8 mouse cellular contexts compared by ENCODE assay signal in genomic region chr4:44234004-44234866, GRCm38 (mm10). TPM values are rescaled to one million over a fixed set of nuclear protein-coding genes. Genes with fewer than 3 reads are reported as not detected.
DNase-seq lines count a peak whose midpoint lies in the region; ATAC-seq and TF ChIP-seq lines count a peak whose summit lies in the region.

No protein-coding gene starts in this region.

- H3K36me3 ChIP-seq in hindbrain, postnatal 0 days (ENCODE audit: insufficient read depth, low read length), result no peaks in the 10 kb centered on the region

- H3K27me3 ChIP-seq in hindbrain, postnatal 0 days (ENCODE audit: insufficient read depth, low read length), result no peaks in the 10 kb centered on the region

- peak overlapping the region; percentile 82 for H3K27ac ChIP-seq in cortical plate, adult 2 months (ENCODE audit: insufficient read depth, low read length)
- peak overlapping the region; percentile 94 for H3K27ac ChIP-seq in gastrocnemius, adult 2 months
- H3K27ac ChIP-seq in hindbrain, postnatal 0 days, result peak overlapping the region; percentile 86

- TF ChIP-seq CTCF in cortical plate, adult 2 months (IDR thresholded peaks at IDR 0.05; ENCODE audit: extremely low read depth, insufficient read depth, low read length), result no peak
- TF ChIP-seq CTCF in gastrocnemius, adult 2 months (IDR thresholded peaks at IDR 0.05), result no peak
- TF ChIP-seq CTCF in hindbrain, postnatal 0 days (IDR thresholded peaks at IDR 0.05; ENCODE audit: low read depth), result no peak

- H3K9me3 ChIP-seq in hindbrain, postnatal 0 days (ENCODE audit: low read length), result no peaks in the 10 kb centered on the region

- 0 out of 2 replicates have a peak, but pooled peaks have one; percentile 31 for TF ChIP-seq POLR2A in cortical plate, adult 2 months (IDR thresholded peaks at IDR 0.05; ENCODE audit: extremely low read depth, insufficient read depth, low read length)

- ATAC-seq in hindbrain, postnatal 0 days, result peak; percentile 95

- peak overlapping the region; percentile 82 for H3K4me2 ChIP-seq in hindbrain, postnatal 0 days (ENCODE audit: low read depth, low read length)

- peak; percentile 83 for DNase-seq in adipocyte (ENCODE audit: low spot score)
- peak; percentile 97 for DNase-seq in gastrocnemius, adult 2 months
- DNase-seq in hindbrain, postnatal 0 days (ENCODE audit: low spot score), result peak; percentile 93
- DNase-seq in left cerebral cortex, adult 18-20 months (ENCODE audit: low spot score in 2 of 2), result peak; percentile 75 to 91
- DNase-seq in lung, postnatal 4 days, result peak; percentile 92 to 98
- DNase-seq in retina, postnatal 1 day, result peak; percentile 93
- peak; percentile 69 for DNase-seq in urinary bladder, postnatal 10 days (ENCODE audit: low spot score)

- H3K9ac ChIP-seq in hindbrain, postnatal 0 days (replicated peaks; ENCODE audit: low read length), result peak overlapping the region; percentile 81

- H3K4me1 ChIP-seq in cortical plate, adult 2 months (ENCODE audit: control insufficient read depth, insufficient read depth, low read length), result peaks cover 4% of the 10 kb centered on the region; the same call in 1 of the 2 replicates
- peaks cover 7% of the 10 kb centered on the region; the same call in 1 of the 2 replicates for H3K4me1 ChIP-seq in hindbrain, postnatal 0 days (ENCODE audit: insufficient read depth, low read length)

- intact Hi-C loops in gastrocnemius, adult 2 months (cut with DNase I), result no loop called here

- 1% methylated on average over 52 of the region's 62 CpGs for WGBS in hindbrain, postnatal 0 days

- H3K4me3 ChIP-seq in cortical plate, adult 2 months (ENCODE audit: insufficient read depth, low read length), result peak overlapping the region; percentile 61
- H3K4me3 ChIP-seq in gastrocnemius, adult 2 months, result peak overlapping the region; percentile 82
- peak overlapping the region; percentile 74 for H3K4me3 ChIP-seq in hindbrain, postnatal 0 days (ENCODE audit: low read length)

RNA-seq across cellular contexts. Expression of gene Rnf38, which starts 0.6 kb away (rescaled TPM):
- polyA plus RNA-seq in cortical plate, adult 2 months (2012; rRNA removed), result 68.4 and 71.8 TPM in 2 replicates
- total RNA-seq in gastrocnemius, adult 2 months (2021), result 10 to 100 TPM; 12.3 to 15.9 TPM
- total RNA-seq in hindbrain, postnatal 0 days (2014; rRNA removed), result 82.3 and 96.3 TPM in 2 replicates
- polyA plus RNA-seq in hindbrain, postnatal 0 days (2015; fragmentation: Nextera tagmentation; extraction: Ambion mirVana), result 14.1 and 15.6 TPM in 2 replicates
- total RNA-seq in left cerebral cortex, adult 18-20 months (2021), result 10 to 100 TPM; 56.1 to 61.6 TPM

Comparison
In these comparisons a context has a peak if more than half of its experiments do, and no peak if none do; other contexts are left out.
1. Peak in every context shown above with its lines: DNase-seq, ATAC-seq, H3K4me3 ChIP-seq and H3K27ac ChIP-seq.